Mouse (Mus musculus): Measurements from ENCODE around the gene Notch1.

DNA sequence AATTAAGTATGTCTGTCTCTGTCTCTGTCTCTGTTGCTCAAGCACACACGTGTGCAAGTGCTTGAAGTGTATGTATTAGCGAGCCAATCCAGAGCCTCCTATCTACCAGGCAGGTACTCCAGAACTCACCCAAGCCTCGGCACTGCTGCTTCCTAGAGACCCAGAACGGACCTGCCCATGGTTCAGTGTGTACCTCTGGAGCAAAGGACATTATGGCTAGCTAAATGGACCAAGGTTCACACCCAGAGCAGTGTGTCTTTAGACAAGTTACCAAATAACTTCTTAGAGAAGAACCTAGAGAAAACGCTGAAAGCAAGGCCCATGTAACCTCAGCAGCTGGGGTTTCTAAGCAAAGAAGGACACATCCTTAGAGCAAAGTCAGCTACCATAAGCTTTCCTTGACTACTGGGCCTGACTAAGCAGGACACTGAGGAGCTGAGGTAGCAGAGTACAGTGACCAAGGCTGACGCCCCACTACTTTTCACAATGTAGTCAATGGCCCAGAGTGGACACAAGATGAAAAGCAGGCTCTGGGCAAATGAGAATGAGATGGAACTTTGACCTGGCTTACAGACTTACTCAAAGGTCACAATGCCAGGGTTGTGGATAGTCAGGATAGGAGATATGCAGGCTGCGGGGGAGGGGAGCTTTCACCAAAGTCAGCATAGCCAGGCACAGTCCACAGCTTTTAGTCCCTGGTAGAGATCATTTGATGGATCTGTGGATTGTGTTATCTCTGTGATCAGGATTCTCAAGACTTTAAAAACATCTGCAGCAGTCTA lies 81.5 kb downstream of the Notch1 start:
- TF ChIP-seq EP300 (IDR thresholded peaks at IDR 0.05; ENCODE audit: low read depth) (no peak), CTCF (IDR thresholded peaks at IDR 0.05; ENCODE audit: low read depth) (no peak)

Data from liver, embryonic 14.5 days (tissue).